Mouse (Mus musculus): ENCODE data around the gene Nr1i3. TPM values are rescaled to one million over a fixed set of nuclear protein-coding genes. Genes with fewer than 3 reads are reported as not detected.

Nr1i3 gene
- polyA plus RNA-seq, 1 experiment, result 0.10 TPM

Other genes with a start within 250 kb of the Nr1i3 start
- 7.0 and 8.1 TPM in 2 replicates for gene Fcgr2b, start 237.4 kb upstream of the Nr1i3 start, polyA plus RNA-seq (2012; rRNA removed)
- gene Fcgr4, start 195.1 kb upstream of the Nr1i3 start, polyA plus RNA-seq (2012; rRNA removed), result 0.23 and 0.64 TPM in 2 replicates
- gene Fcgr3, start 149.0 kb upstream of the Nr1i3 start, polyA plus RNA-seq (2012; rRNA removed), result 14.6 and 21.5 TPM in 2 replicates
- 1.4 and 3.8 TPM in 2 replicates for gene Cfap126, start 100.1 kb upstream of the Nr1i3 start, polyA plus RNA-seq (2012; rRNA removed)
- gene Sdhc, start 63.4 kb upstream of the Nr1i3 start, polyA plus RNA-seq (2012; rRNA removed), result 206 and 256 TPM in 2 replicates
- gene Mpz, start 63.3 kb upstream of the Nr1i3 start, polyA plus RNA-seq (2012; rRNA removed), result 1.4 and 2.2 TPM in 2 replicates
- gene Pcp4l1, start 17.7 kb upstream of the Nr1i3 start, polyA plus RNA-seq (2012; rRNA removed), result 514 and 520 TPM in 2 replicates
- gene Tomm40l, start 8.5 kb downstream of the Nr1i3 start, polyA plus RNA-seq (2012; rRNA removed), result 75.9 and 77.3 TPM in 2 replicates
- 3.9 and 5.2 TPM in 2 replicates for gene Apoa2, start 11.1 kb downstream of the Nr1i3 start, polyA plus RNA-seq (2012; rRNA removed)
- 37.1 and 40.6 TPM in 2 replicates for gene Fcer1g, start 20.4 kb downstream of the Nr1i3 start, polyA plus RNA-seq (2012; rRNA removed)
- gene Adamts4, start 36.5 kb downstream of the Nr1i3 start, polyA plus RNA-seq (2012; rRNA removed), result 10.2 and 10.9 TPM in 2 replicates
- gene Ndufs2, start 37.4 kb downstream of the Nr1i3 start, polyA plus RNA-seq (2012; rRNA removed), result 212 and 225 TPM in 2 replicates
- gene B4galt3, start 56.4 kb downstream of the Nr1i3 start, polyA plus RNA-seq (2012; rRNA removed), result 65.2 and 73.7 TPM in 2 replicates
- 69.4 and 83.5 TPM in 2 replicates for gene Ppox, start 67.2 kb downstream of the Nr1i3 start, polyA plus RNA-seq (2012; rRNA removed)
- 73.0 and 83.2 TPM in 2 replicates for gene Usp21, start 74.0 kb downstream of the Nr1i3 start, polyA plus RNA-seq (2012; rRNA removed)
- gene Ufc1, start 81.1 kb downstream of the Nr1i3 start, polyA plus RNA-seq (2012; rRNA removed), result 90.5 and 94.3 TPM in 2 replicates
- gene Dedd, start 115.2 kb downstream of the Nr1i3 start, polyA plus RNA-seq (2012; rRNA removed), result 54.6 and 58.1 TPM in 2 replicates
- gene Nit1, start 131.7 kb downstream of the Nr1i3 start, polyA plus RNA-seq (2012; rRNA removed), result 68.2 and 71.3 TPM in 2 replicates
- gene Pfdn2, start 131.7 kb downstream of the Nr1i3 start, polyA plus RNA-seq (2012; rRNA removed), result 137 and 151 TPM in 2 replicates
- gene Klhdc9, start 146.8 kb downstream of the Nr1i3 start, polyA plus RNA-seq (2012; rRNA removed), result 7.9 and 9.0 TPM in 2 replicates
- 2.6 and 3.1 TPM in 2 replicates for gene Nectin4, start 156.1 kb downstream of the Nr1i3 start, polyA plus RNA-seq (2012; rRNA removed)
- gene Arhgap30, start 175.0 kb downstream of the Nr1i3 start, polyA plus RNA-seq (2012; rRNA removed), result 1.4 and 1.8 TPM in 2 replicates
- 105 and 119 TPM in 2 replicates for gene Usf1, start 197.3 kb downstream of the Nr1i3 start, polyA plus RNA-seq (2012; rRNA removed)
- gene Tstd1, start 204.9 kb downstream of the Nr1i3 start, polyA plus RNA-seq (2012; rRNA removed), result 4.1 and 5.0 TPM in 2 replicates
- 8.6 and 9.5 TPM in 2 replicates for gene F11r, start 223.6 kb downstream of the Nr1i3 start, polyA plus RNA-seq (2012; rRNA removed)